Mouse (Mus musculus): ENCODE results near the gene Sytl3. TPM values are rescaled to one million over a fixed set of nuclear protein-coding genes. Genes with fewer than 3 reads are reported as not detected.
"Not testable (repeated sequence)": the region's sequence is repeated elsewhere in the genome, so short reads cannot be mapped to it uniquely, and the experiment has no call there.

Sytl3 gene
- polyA plus RNA-seq, 1 experiment = 7.8 TPM

DNA sequence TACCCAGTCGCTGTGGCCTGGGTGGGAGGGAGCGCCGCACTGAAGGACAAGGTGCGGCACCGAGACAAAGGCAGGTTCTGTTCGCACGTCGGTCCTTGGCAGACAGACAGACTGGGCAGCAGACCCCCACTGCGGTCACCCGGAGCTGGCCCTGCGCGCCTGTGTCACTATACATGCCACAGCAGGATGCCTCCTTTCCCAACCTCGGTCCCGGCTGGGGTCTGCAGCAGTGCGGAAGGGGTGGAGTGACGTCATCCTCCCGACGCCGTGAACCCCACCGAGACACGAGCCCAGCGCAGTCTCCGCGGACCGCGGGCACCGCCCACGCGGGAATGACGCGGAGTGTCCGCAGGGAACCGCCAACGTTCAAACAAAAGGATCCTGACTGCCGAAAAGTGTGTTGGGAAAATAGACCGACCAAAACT is 3.8 kb upstream of the Sytl3 start:
- Histone ChIP-seq H3K27ac (ENCODE audit: control insufficient read depth, insufficient read depth, low read depth, low read length, poor library complexity) (peak overlapping the region; percentile 91), H3K4me3 (replicated peaks; ENCODE audit: control insufficient read depth, low read depth, low read length) (peak overlapping the region; percentile 74)
- not testable (repeated sequence) for H3K4me1 ChIP-seq (ENCODE audit: control insufficient read depth, insufficient read depth, low read length)
- WGBS = under 1% methylated on average over 36 of the region's 36 CpGs

DNA sequence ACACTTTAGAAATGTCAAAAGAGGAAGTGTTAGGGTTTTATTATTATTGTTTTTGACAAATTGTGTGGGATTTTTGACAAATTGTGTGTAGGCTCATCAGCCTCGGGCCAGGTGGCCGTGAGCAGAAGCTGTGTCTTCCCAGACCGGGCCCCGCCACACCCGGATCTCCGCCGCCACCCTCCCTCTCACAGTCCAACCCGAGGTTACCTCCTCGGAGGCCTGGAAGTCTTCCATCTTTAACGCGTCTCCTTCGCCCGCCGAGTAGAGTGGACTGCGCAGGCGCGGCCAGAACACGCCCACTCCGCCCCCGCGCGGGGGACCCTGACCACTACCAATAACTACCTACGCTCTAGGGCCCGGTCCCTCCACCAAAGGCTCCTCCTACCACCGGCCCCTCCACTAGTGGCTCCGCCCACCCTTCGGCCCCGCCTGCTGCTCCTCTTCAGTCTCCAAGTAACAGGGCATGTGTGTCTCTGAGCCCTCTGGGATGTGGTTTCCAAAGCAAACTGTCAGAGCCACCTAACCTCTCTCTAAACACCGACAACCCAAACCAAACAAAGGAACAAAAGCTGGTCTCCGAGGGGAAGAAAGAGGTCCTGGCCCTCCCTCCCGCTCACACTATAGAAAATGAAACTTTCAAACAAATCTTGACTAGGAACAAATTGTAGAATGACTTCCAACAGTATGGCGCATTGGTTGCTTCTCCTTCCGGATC is 3.2 kb upstream of the Sytl3 start, which contains the start of gene Dynlt1f:
Gene Dynlt1f, minus strand, starts transcription at position 334 of the 715 bp plus-strand sequence.
- 1% methylated on average over 24 of the region's 33 CpGs for WGBS
- H3K4me3 ChIP-seq (replicated peaks; ENCODE audit: control insufficient read depth, low read depth, low read length) = peak within 1 kb of the TSS; percentile 74
- not testable (repeated sequence) for H3K4me1 ChIP-seq (ENCODE audit: control insufficient read depth, insufficient read depth, low read length)
- H3K27ac ChIP-seq (ENCODE audit: control insufficient read depth, insufficient read depth, low read depth, low read length, poor library complexity) = peak within 1 kb of the TSS; percentile 91

GRCm38 (mm10) chr17:6656471-6656870 is 2.4 kb upstream of the Sytl3 start:
- not testable (repeated sequence) for H3K4me1 ChIP-seq (ENCODE audit: control insufficient read depth, insufficient read depth, low read length); H3K4me3 ChIP-seq (replicated peaks; ENCODE audit: control insufficient read depth, low read depth, low read length); H3K27ac ChIP-seq (ENCODE audit: control insufficient read depth, insufficient read depth, low read depth, low read length, poor library complexity)
- WGBS = 93% methylated on average over 1 of the region's 3 CpGs

- 77% methylated on average over 6 of the region's 6 CpGs for WGBS
Measured at GRCm38 (mm10) chr17:6660589-6660988, 1.7 kb downstream of the Sytl3 start.

DNA sequence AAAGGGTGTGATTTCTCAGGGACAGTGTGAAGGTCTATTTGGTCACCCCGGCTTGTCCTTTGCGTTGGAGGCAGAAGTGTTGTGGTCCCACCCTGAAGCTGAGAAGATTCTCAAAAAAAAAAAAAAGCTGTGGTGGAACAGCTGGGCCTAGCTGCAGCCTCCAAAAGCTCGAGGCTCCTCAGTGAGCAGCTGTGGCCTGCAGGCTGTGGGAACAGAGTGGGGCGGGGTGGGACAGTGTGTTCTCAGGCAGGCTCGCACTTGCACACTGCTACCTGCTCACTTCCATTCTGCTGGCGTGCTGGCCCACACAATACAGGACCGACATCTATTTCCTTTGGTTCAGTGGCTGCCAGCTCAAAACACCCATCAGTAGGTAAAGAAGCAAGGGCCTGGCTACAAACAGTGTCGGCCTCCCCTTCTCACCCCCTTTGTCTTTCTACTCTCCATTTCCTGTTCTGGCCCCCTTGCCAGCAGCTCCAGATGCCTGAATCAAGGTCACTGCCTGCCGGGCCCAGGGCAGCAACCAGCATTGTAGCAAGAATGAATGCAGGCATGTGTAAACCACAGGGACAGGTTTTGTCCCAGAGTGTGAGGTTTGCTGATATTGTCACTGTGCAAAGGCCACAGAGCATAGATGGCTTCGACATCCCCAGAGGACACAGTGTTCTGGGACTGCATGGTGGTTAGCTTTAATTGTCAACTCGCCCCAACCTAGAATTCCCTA is 2.4 kb downstream of the Sytl3 start:
- H3K4me3 ChIP-seq (replicated peaks; ENCODE audit: control insufficient read depth, low read depth, low read length); H3K27ac ChIP-seq (ENCODE audit: control insufficient read depth, insufficient read depth, low read depth, low read length, poor library complexity); H3K4me1 ChIP-seq (ENCODE audit: control insufficient read depth, insufficient read depth, low read length): not testable (repeated sequence)
- WGBS = 29% methylated on average over 10 of the region's 11 CpGs

More at GRCm38 (mm10) chr17:6660589-6660988, 1.7 kb downstream of the Sytl3 start:
- not testable (repeated sequence) for H3K27ac ChIP-seq (ENCODE audit: control insufficient read depth, insufficient read depth, low read depth, low read length, poor library complexity); H3K4me3 ChIP-seq (replicated peaks; ENCODE audit: control insufficient read depth, low read depth, low read length); H3K4me1 ChIP-seq (ENCODE audit: control insufficient read depth, insufficient read depth, low read length)

GRCm38 (mm10) chr17:6662840-6663239 is 3.9 kb downstream of the Sytl3 start:
- not testable (repeated sequence) for H3K4me3 ChIP-seq (replicated peaks; ENCODE audit: control insufficient read depth, low read depth, low read length); H3K4me1 ChIP-seq (ENCODE audit: control insufficient read depth, insufficient read depth, low read length); H3K27ac ChIP-seq (ENCODE audit: control insufficient read depth, insufficient read depth, low read depth, low read length, poor library complexity)
- 6% methylated on average over 3 of the region's 3 CpGs for WGBS

GRCm38 (mm10) chr17:6665389-6665788 is 6.5 kb downstream of the Sytl3 start:
- H3K4me3 ChIP-seq (replicated peaks; ENCODE audit: control insufficient read depth, low read depth, low read length); H3K27ac ChIP-seq (ENCODE audit: control insufficient read depth, insufficient read depth, low read depth, low read length, poor library complexity); H3K4me1 ChIP-seq (ENCODE audit: control insufficient read depth, insufficient read depth, low read length): not testable (repeated sequence)
- WGBS = 76% methylated on average over 4 of the region's 5 CpGs

DNA sequence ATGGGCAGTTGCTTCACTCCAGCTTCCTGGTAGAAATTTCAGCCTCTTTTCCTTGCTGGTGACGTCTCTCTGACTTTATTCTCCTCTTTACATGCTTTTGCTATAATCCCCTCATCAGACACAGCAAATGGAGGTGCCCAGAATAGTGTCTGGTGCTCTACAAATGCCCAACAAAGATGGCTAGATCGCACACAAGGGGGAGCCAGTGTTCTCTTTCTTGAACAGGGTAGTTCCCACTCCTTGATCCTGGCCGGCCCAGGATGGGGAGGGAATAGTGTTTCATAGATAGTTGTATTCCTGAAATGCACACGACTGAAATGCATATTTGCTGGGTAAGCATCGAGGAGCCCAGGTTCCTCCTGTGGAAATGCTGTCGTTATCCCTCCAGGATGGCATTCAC is 9.6 kb downstream of the Sytl3 start:
- not testable (repeated sequence) for H3K4me3 ChIP-seq (replicated peaks; ENCODE audit: control insufficient read depth, low read depth, low read length); H3K4me1 ChIP-seq (ENCODE audit: control insufficient read depth, insufficient read depth, low read length); H3K27ac ChIP-seq (ENCODE audit: control insufficient read depth, insufficient read depth, low read depth, low read length, poor library complexity)
- no CpG with 5 or more reads among the region's 6 CpGs for WGBS

DNA sequence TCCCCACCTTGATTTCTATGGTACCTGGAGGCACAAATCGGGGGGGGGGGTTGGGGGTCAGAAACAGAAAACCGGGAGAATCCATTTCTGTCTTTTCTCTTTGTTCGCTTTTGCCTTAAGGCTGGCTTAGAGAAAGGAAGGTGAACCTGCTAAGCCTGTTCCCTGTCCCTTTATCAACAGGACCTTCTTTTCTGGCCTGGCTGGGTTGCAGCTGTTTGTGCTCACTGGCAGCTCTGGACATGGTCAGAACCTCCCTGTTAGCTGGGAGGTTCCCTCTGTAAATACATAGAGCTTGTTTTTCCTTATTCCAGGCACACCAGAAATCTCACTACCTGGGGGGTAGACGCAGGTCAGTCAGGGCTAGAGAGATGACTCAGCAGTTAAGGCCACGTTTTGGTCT is 15.4 kb downstream of the Sytl3 start:
- H3K27ac ChIP-seq (ENCODE audit: control insufficient read depth, insufficient read depth, low read depth, low read length, poor library complexity); H3K4me3 ChIP-seq (replicated peaks; ENCODE audit: control insufficient read depth, low read depth, low read length); H3K4me1 ChIP-seq (ENCODE audit: control insufficient read depth, insufficient read depth, low read length): not testable (repeated sequence)
- WGBS = 56% methylated on average over 5 of the region's 5 CpGs

GRCm38 (mm10) chr17:6678063-6678462 is 19.2 kb downstream of the Sytl3 start:
- not testable (repeated sequence) for H3K4me1 ChIP-seq (ENCODE audit: control insufficient read depth, insufficient read depth, low read length); H3K27ac ChIP-seq (ENCODE audit: control insufficient read depth, insufficient read depth, low read depth, low read length, poor library complexity); H3K4me3 ChIP-seq (replicated peaks; ENCODE audit: control insufficient read depth, low read depth, low read length)
- WGBS = 0% methylated on average over 1 of the region's 2 CpGs

GRCm38 (mm10) chr17:6681721-6682120 is 22.8 kb downstream of the Sytl3 start:
- not testable (repeated sequence) for H3K4me3 ChIP-seq (replicated peaks; ENCODE audit: control insufficient read depth, low read depth, low read length); H3K27ac ChIP-seq (ENCODE audit: control insufficient read depth, insufficient read depth, low read depth, low read length, poor library complexity); H3K4me1 ChIP-seq (ENCODE audit: control insufficient read depth, insufficient read depth, low read length)
- 74% methylated on average over 4 of the region's 4 CpGs for WGBS

DNA sequence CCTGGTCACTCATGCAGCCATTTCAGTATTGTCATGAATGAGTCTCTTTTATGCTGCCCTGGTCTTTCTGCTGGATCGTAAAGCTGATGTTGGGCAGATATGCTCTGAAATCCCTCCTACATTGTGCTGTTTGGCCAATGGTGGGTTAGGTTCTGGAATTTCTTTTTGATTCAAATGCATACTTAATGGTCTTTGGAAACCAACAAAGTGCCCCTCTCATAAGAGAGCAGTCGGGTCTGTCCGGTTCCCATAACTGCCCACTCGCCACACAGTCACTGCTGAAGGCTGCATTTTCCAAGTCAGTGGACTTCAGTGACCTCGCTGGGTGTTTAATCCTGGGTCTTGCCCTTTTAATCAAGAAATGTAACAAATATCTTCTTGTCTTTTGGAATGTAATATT is 24.8 kb downstream of the Sytl3 start:
- WGBS = 91% methylated on average over 1 of the region's 5 CpGs
- not testable (repeated sequence) for H3K27ac ChIP-seq (ENCODE audit: control insufficient read depth, insufficient read depth, low read depth, low read length, poor library complexity); H3K4me3 ChIP-seq (replicated peaks; ENCODE audit: control insufficient read depth, low read depth, low read length); H3K4me1 ChIP-seq (ENCODE audit: control insufficient read depth, insufficient read depth, low read length)

DNA sequence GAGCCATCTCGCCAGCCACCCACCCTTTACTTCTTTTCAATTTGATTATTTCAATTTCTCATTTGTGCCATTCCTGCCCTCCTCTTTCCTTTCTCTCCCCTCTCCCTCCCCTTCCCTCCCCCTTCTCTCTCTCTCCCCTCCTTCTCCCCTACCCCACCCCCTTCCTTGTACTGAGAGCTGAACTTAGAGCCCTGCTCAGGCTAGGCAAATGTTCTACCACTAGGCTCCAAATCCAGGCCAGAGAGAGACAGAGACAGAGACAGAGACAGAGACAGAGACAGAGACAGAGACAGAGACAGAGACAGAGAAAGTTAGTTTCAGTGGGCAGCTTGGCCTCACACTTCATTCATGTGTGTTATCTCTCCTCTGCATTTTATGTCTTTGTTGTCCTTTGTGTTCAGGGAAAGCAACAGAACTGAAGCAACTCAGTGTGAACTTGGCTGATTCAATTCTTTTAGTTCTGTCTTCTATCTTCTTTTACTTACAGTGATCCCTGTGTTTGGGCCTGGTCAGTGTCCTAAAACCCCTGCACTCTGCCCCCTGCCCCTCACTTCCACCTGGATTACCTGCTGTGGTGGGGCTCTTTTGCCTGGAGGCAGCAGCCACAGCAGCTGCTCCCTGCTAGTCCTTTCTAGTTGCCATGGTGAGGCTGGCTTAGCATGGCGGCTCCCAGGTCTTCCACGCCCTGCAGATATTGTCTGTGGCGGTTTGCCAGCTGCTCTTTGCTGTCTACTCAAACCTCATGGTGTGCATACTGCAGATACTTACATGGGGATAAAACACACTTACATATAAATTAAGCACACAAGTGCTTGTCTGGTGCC is 25.8 kb downstream of the Sytl3 start:
- WGBS = 14% methylated on average over 1 of the region's 4 CpGs
- H3K4me1 ChIP-seq (ENCODE audit: control insufficient read depth, insufficient read depth, low read length); H3K4me3 ChIP-seq (replicated peaks; ENCODE audit: control insufficient read depth, low read depth, low read length); H3K27ac ChIP-seq (ENCODE audit: control insufficient read depth, insufficient read depth, low read depth, low read length, poor library complexity): not testable (repeated sequence)

Measured in bone marrow, adult 2 months (tissue).